Mouse (Mus musculus) MEL (cell line): Measurements from ENCODE around the gene Lonp1.

Experiments
- CTCF ChIP-seq, 3 experiments: IDR thresholded peaks in 2 of 3; conservative IDR thresholded peaks in 1 of 3; 2 replicates each; pipeline ENCODE4 v1.5.1; 2011 to 2012; ENCODE audit warnings: low read length in 3 of 3, low read depth in 2 of 3, mild to moderate bottlenecking in 2 of 3, improper control_type of control experiment in 1 of 3, inconsistent platforms in 1 of 3, mixed read lengths in 1 of 3, moderate library complexity in 1 of 3; ENCODE audit not compliant: control insufficient read depth in 1 of 3, insufficient read depth in 1 of 3, poor library complexity in 1 of 3, severe bottlenecking in 1 of 3
- E2F4 ChIP-seq: IDR thresholded peaks from 2 replicates; pipeline ENCODE4 v1.6.1; 2011; ENCODE audit warnings: low read depth, low read length, improper control_type of control experiment, borderline replicate concordance
- ELF1 ChIP-seq: IDR thresholded peaks from 2 replicates; pipeline ENCODE4 v1.6.1; 2014; ENCODE audit warnings: low read depth, mild to moderate bottlenecking, inconsistent platforms, low read length, improper control_type of control experiment, moderate library complexity
- MAX ChIP-seq: IDR thresholded peaks from 2 replicates; pipeline ENCODE4 v1.6.1; 2011; ENCODE audit warnings: low read length, improper control_type of control experiment
- NELFE ChIP-seq: IDR thresholded peaks from 2 replicates; pipeline ENCODE4 v1.6.1; 2011; ENCODE audit warnings: low read depth, low read length, improper control_type of control experiment
- POLR2A ChIP-seq, 2 experiments: IDR thresholded peaks; 2 replicates each; pipeline ENCODE4 v1.6.1; 2011 to 2012; ENCODE audit warnings: low read length in 2 of 2, mild to moderate bottlenecking in 2 of 2, control low read depth in 1 of 2, improper control_type of control experiment in 1 of 2, low read depth in 1 of 2, moderate library complexity in 1 of 2; ENCODE audit not compliant: control insufficient read depth in 1 of 2, insufficient read depth in 1 of 2, poor library complexity in 1 of 2
- TAL1 ChIP-seq: IDR thresholded peaks from 2 replicates; pipeline ENCODE4 v1.6.1; 2012; ENCODE audit warnings: mild to moderate bottlenecking, inconsistent platforms, low read length, moderate library complexity, mixed read lengths
- UBTF ChIP-seq: IDR thresholded peaks from 2 replicates; pipeline ENCODE4 v1.6.1; 2012; ENCODE audit warnings: low read depth, mild to moderate bottlenecking, inconsistent platforms, low read length, improper control_type of control experiment, moderate library complexity, borderline replicate concordance; ENCODE audit not compliant: insufficient read depth

DNA sequence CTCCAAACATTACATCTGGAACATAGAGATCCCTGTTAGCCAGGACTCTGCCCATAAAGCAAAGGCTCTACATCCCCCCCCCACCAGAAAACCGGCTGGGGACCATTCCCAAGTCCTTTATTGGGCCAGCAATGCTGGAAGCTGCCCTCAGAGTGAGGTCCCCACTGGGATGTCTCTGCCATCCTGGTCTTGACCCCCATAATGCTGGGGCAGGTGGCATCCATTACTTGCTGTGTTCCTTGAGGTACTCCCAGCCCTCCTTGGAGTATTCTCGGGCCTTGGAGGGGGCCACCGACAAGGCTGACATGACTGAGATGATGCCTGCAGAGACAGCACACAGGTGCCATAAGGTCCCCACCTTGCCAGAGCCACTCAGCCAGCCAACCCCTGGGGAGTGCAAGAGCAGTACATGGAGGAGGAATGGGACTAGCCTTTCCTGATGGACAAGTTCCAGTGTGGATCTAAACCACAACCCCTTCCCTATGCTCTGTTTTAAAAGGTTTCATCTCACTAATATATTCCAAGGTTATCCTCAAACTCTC lies 19.1 kb downstream of the Lonp1 start:
- no peak for TF ChIP-seq MAX
- TF ChIP-seq CTCF (IDR thresholded peaks at IDR 0.05 in 2 of 3, conservative IDR thresholded peaks at IDR 0.05 in 1 of 3; ENCODE audit: control insufficient read depth in 1 of 3, insufficient read depth in 1 of 3, low read depth in 2 of 3, low read length in 3 of 3, poor library complexity in 1 of 3, severe bottlenecking in 1 of 3), result no peak
- no peak for TF ChIP-seq POLR2A (IDR thresholded peaks at IDR 0.05; ENCODE audit: control insufficient read depth in 1 of 2, insufficient read depth in 1 of 2, low read depth in 1 of 2, low read length in 2 of 2, poor library complexity in 1 of 2)
- no peak for TF ChIP-seq NELFE
- no peak for TF ChIP-seq TAL1
- TF ChIP-seq E2F4, result no peak
- TF ChIP-seq UBTF, result no peak
- no peak for TF ChIP-seq ELF1
